Mouse (Mus musculus) neural tube, embryonic 15.5 days (tissue): Measurements from ENCODE around the gene Rnf17. TPM values are rescaled to one million over a fixed set of nuclear protein-coding genes. Genes with fewer than 3 reads are reported as not detected.
A peak's percentile ranks its signal among the peaks of the same experiment; 100 is the strongest.

Experiments
- ATAC-seq: fragments of 200-750 bp; cut with Nextera tagmentation; 2 replicates; pipeline ENCODE4 v1.8.0; 2017; ENCODE audit warnings: mild to moderate bottlenecking, moderate TSS enrichment, moderate library complexity; ENCODE audit not compliant: low FRiP score
- H3K27ac ChIP-seq: fragments of 300-500 bp; sonication (generic); replicated peaks from 2 replicates; pipeline ENCODE4 v1.5.1; 2015; ENCODE audit warnings: mild to moderate bottlenecking, inconsistent platforms
- H3K27me3 ChIP-seq: fragments of 300-500 bp; sonication (generic); replicated peaks from 2 replicates; pipeline ENCODE4 v1.6.1; 2015; ENCODE audit warnings: inconsistent platforms
- H3K36me3 ChIP-seq: fragments of 300-500 bp; sonication (generic); 2 replicates; pipeline ENCODE4 v1.6.1; 2015; ENCODE audit warnings: inconsistent platforms
- H3K4me1 ChIP-seq: fragments of 300-500 bp; sonication (generic); 2 replicates; pipeline ENCODE4 v1.6.1; 2015; ENCODE audit warnings: inconsistent platforms
- H3K4me2 ChIP-seq: fragments of 300-500 bp; sonication (generic); 2 replicates; pipeline ENCODE4 v1.6.1; 2015; ENCODE audit warnings: inconsistent platforms, mild to moderate bottlenecking, moderate library complexity
- H3K4me3 ChIP-seq: fragments of 300-500 bp; sonication (generic); replicated peaks from 2 replicates; pipeline ENCODE4 v1.5.1; 2015; ENCODE audit warnings: mild to moderate bottlenecking, inconsistent platforms
- H3K9ac ChIP-seq: fragments of 300-500 bp; sonication (generic); replicated peaks from 2 replicates; pipeline ENCODE4 v1.6.1; 2015; ENCODE audit warnings: mild to moderate bottlenecking, inconsistent platforms
- H3K9me3 ChIP-seq: fragments of 300-500 bp; sonication (generic); replicated peaks from 2 replicates; pipeline ENCODE4 v1.6.1; 2016; ENCODE audit warnings: inconsistent platforms
- WGBS: fragments of 180-500 bp; shearing (Covaris S2); methylation state at CpG from one replicate; pipeline ENCODE4 v1.1.7; 2015; ENCODE audit warnings: mixed read lengths; 5-methylcytosine and 5-hydroxymethylcytosine counted together
- polyA plus RNA-seq: library from polyadenylated mRNA; unstranded; fragments of >200 nt; fragmentation: Nextera tagmentation; extraction: Ambion mirVana; gene quantifications from 2 replicates; pipeline ENCODE4 v1.2.1, GENCODE M21; 2015

Gene Rnf17
- polyA plus RNA-seq, 1 experiment from 2014 or later = 0.64 TPM

- no peak overlapping the region for H3K9ac ChIP-seq
- no peak overlapping the region for H3K4me2 ChIP-seq
- no peaks in the 10 kb centered on the region for H3K36me3 ChIP-seq
- H3K27ac ChIP-seq = no peak overlapping the region
- no peaks in the 10 kb centered on the region for H3K9me3 ChIP-seq
- 94% methylated on average over 2 of the region's 2 CpGs for WGBS
- no peak overlapping the region for H3K4me3 ChIP-seq
- ATAC-seq = no peak
- H3K27me3 ChIP-seq = no peaks in the 10 kb centered on the region
- no peaks in the 10 kb centered on the region for H3K4me1 ChIP-seq
Observed at GRCm38 (mm10) chr14:56514775-56515174, 112.4 kb downstream of the Rnf17 start.

GRCm38 (mm10) chr14:56530788-56531187, 128.4 kb downstream of the Rnf17 start:
- no peak overlapping the region for H3K9ac ChIP-seq
- no peaks in the 10 kb centered on the region for H3K4me1 ChIP-seq
- H3K36me3 ChIP-seq = 0 out of 2 replicates have a peak, but pooled peaks cover 7% of the 10 kb centered on the region
- WGBS = 87% methylated on average over 2 of the region's 2 CpGs
- no peak overlapping the region for H3K27ac ChIP-seq
- no peak overlapping the region for H3K4me2 ChIP-seq
- no peak overlapping the region for H3K4me3 ChIP-seq
- H3K27me3 ChIP-seq = no peaks in the 10 kb centered on the region
- H3K9me3 ChIP-seq = no peaks in the 10 kb centered on the region
- no peak for ATAC-seq

GRCm38 (mm10) chr14:56544946-56545345, 142.6 kb downstream of the Rnf17 start:
- whole genome bisulfite sequencing = 85% methylated on average over 1 of the region's 1 CpGs
- Histone ChIP-seq H3K4me2 (no peak overlapping the region), H3K27me3 (no peaks in the 10 kb centered on the region), H3K27ac (no peak overlapping the region), H3K4me1 (no peaks in the 10 kb centered on the region), H3K36me3 (no peaks in the 10 kb centered on the region), H3K9me3 (no peaks in the 10 kb centered on the region), H3K9ac (no peak overlapping the region), H3K4me3 (no peak overlapping the region)
- no peak for ATAC-seq

- WGBS = 94% methylated on average over 4 of the region's 4 CpGs
- no peak for ATAC-seq
Observed at GRCm38 (mm10) chr14:56545491-56545890, 143.1 kb downstream of the Rnf17 start.

GRCm38 (mm10) chr14:56550960-56551359, 148.6 kb downstream of the Rnf17 start:
- Histone ChIP-seq H3K27me3 (no peaks in the 10 kb centered on the region), H3K27ac (no peak overlapping the region), H3K4me2 (no peak overlapping the region), H3K4me1 (no peaks in the 10 kb centered on the region), H3K36me3 (0 out of 2 replicates have a peak, but pooled peaks cover 4% of the 10 kb centered on the region), H3K4me3 (no peak overlapping the region), H3K9ac (no peak overlapping the region), H3K9me3 (no peaks in the 10 kb centered on the region)
- 88% methylated on average over 4 of the region's 4 CpGs for WGBS
- no peak for ATAC-seq

More at GRCm38 (mm10) chr14:56545491-56545890, 143.1 kb downstream of the Rnf17 start:
- no peaks in the 10 kb centered on the region for H3K9me3 ChIP-seq
- no peak overlapping the region for H3K27ac ChIP-seq
- no peak overlapping the region for H3K4me3 ChIP-seq
- H3K4me1 ChIP-seq = no peaks in the 10 kb centered on the region
- no peak overlapping the region for H3K9ac ChIP-seq
- H3K36me3 ChIP-seq = no peaks in the 10 kb centered on the region
- H3K27me3 ChIP-seq = no peaks in the 10 kb centered on the region
- no peak overlapping the region for H3K4me2 ChIP-seq

GRCm38 (mm10) chr14:56552924-56553323, 150.5 kb downstream of the Rnf17 start:
- Histone ChIP-seq H3K4me2 (no peak overlapping the region), H3K36me3 (0 out of 2 replicates have a peak, but pooled peaks cover 4% of the 10 kb centered on the region), H3K27me3 (no peaks in the 10 kb centered on the region), H3K9ac (no peak overlapping the region), H3K4me1 (no peaks in the 10 kb centered on the region), H3K9me3 (no peaks in the 10 kb centered on the region), H3K4me3 (no peak overlapping the region), H3K27ac (no peak overlapping the region)
- ATAC-seq = no peak
- 93% methylated on average over 6 of the region's 6 CpGs for WGBS

- Histone ChIP-seq H3K4me2 (no peak overlapping the region), H3K9ac (no peak overlapping the region), H3K4me1 (no peaks in the 10 kb centered on the region), H3K27me3 (no peaks in the 10 kb centered on the region), H3K4me3 (no peak overlapping the region), H3K36me3 (0 out of 2 replicates have a peak, but pooled peaks cover 4% of the 10 kb centered on the region), H3K9me3 (no peaks in the 10 kb centered on the region), H3K27ac (no peak overlapping the region)
- no peak for ATAC-seq
- WGBS = 96% methylated on average over 7 of the region's 7 CpGs
Observed at GRCm38 (mm10) chr14:56553331-56553730, 150.9 kb downstream of the Rnf17 start.

- Histone ChIP-seq H3K4me1 (no peaks in the 10 kb centered on the region), H3K4me2 (no peak overlapping the region), H3K27ac (no peak overlapping the region), H3K36me3 (0 out of 2 replicates have a peak, but pooled peaks cover 4% of the 10 kb centered on the region), H3K9ac (no peak overlapping the region), H3K4me3 (no peak overlapping the region), H3K9me3 (no peaks in the 10 kb centered on the region), H3K27me3 (no peaks in the 10 kb centered on the region)
- 95% methylated on average over 2 of the region's 2 CpGs for WGBS
- ATAC-seq = no peak
Observed at GRCm38 (mm10) chr14:56554716-56555115, 152.3 kb downstream of the Rnf17 start.

- Histone ChIP-seq H3K36me3 (peaks cover 10% of the 10 kb centered on the region; the same call in 1 of the 2 replicates), H3K9ac (no peak overlapping the region), H3K9me3 (no peaks in the 10 kb centered on the region), H3K4me2 (no peak overlapping the region), H3K4me3 (no peak overlapping the region), H3K27me3 (no peaks in the 10 kb centered on the region), H3K27ac (no peak overlapping the region), H3K4me1 (no peaks in the 10 kb centered on the region)
- ATAC-seq = no peak
- 92% methylated on average over 3 of the region's 3 CpGs for WGBS
Observed at GRCm38 (mm10) chr14:56559134-56559533, 156.8 kb downstream of the Rnf17 start.

GRCm38 (mm10) chr14:56567476-56567875, 165.1 kb downstream of the Rnf17 start:
- Histone ChIP-seq H3K27me3 (no peaks in the 10 kb centered on the region), H3K4me1 (peaks cover 5% of the 10 kb centered on the region), H3K4me3 (no peak overlapping the region), H3K9ac (no peak overlapping the region), H3K4me2 (no peak overlapping the region), H3K36me3 (peaks cover 10% of the 10 kb centered on the region; the same call in 1 of the 2 replicates), H3K27ac (no peak overlapping the region), H3K9me3 (no peaks in the 10 kb centered on the region)
- 79% methylated on average over 7 of the region's 7 CpGs for WGBS
- ATAC-seq = no peak

GRCm38 (mm10) chr14:56569041-56569440, 166.7 kb downstream of the Rnf17 start:
- Histone ChIP-seq H3K4me2 (no peak overlapping the region), H3K27me3 (no peaks in the 10 kb centered on the region), H3K27ac (no peak overlapping the region), H3K4me3 (no peak overlapping the region), H3K9me3 (no peaks in the 10 kb centered on the region), H3K4me1 (peaks cover 6% of the 10 kb centered on the region), H3K9ac (no peak overlapping the region), H3K36me3 (peaks cover 1% of the 10 kb centered on the region; the same call in 1 of the 2 replicates)
- WGBS = 91% methylated on average over 4 of the region's 4 CpGs
- no peak for ATAC-seq

- Histone ChIP-seq H3K4me2 (peak overlapping the region; percentile 83), H3K4me1 (peaks cover 10% of the 10 kb centered on the region), H3K9ac (peak overlapping the region; percentile 62), H3K27me3 (no peaks in the 10 kb centered on the region), H3K27ac (peak overlapping the region; percentile 75), H3K36me3 (no peaks in the 10 kb centered on the region), H3K4me3 (peak overlapping the region; percentile 86), H3K9me3 (no peaks in the 10 kb centered on the region)
- peak; percentile 100 for ATAC-seq
- WGBS = under 1% methylated on average over 59 of the region's 59 CpGs
Observed at GRCm38 (mm10) chr14:56571310-56572093, 169.1 kb downstream of the Rnf17 start.
